Mouse (Mus musculus) liver, postnatal 0 days (tissue): ENCODE data around the gene Gm17604. TPM values are rescaled to one million over a fixed set of nuclear protein-coding genes. Genes with fewer than 3 reads are reported as not detected.

Experiments
- ATAC-seq: fragments of 200-750 bp; cut with Nextera tagmentation; 2 replicates; pipeline ENCODE4 v1.8.0; 2017; ENCODE audit warnings: mild to moderate bottlenecking, moderate library complexity
- DNase-seq: peaks from one replicate; pipeline ENCODE4 v3.0.0-alpha.2; 2016
- H3K27ac ChIP-seq: fragments of 300-500 bp; sonication (generic); 2 replicates; pipeline ENCODE4 v1.5.1; 2014; ENCODE audit warnings: antibody characterized with exemption, moderate library complexity, mild to moderate bottlenecking, low read depth
- H3K27me3 ChIP-seq: fragments of 300-500 bp; sonication (generic); 2 replicates; pipeline ENCODE4 v1.6.1; 2014; ENCODE audit warnings: low read length, control low read depth, mixed read lengths; ENCODE audit not compliant: insufficient read depth
- H3K36me3 ChIP-seq: fragments of 300-500 bp; sonication (generic); replicated peaks from 2 replicates; pipeline ENCODE4 v1.6.1; 2014; ENCODE audit warnings: mild to moderate bottlenecking, control low read depth, low read length, moderate library complexity, mixed read lengths; ENCODE audit not compliant: insufficient read depth
- H3K4me1 ChIP-seq: fragments of 300-500 bp; sonication (generic); 2 replicates; pipeline ENCODE4 v1.6.1; 2014; ENCODE audit warnings: antibody characterized with exemption, mild to moderate bottlenecking, control low read depth; ENCODE audit not compliant: insufficient read depth
- H3K4me2 ChIP-seq: fragments of 300-500 bp; sonication (generic); 2 replicates; pipeline ENCODE4 v1.6.1; 2014; ENCODE audit warnings: low read depth, mild to moderate bottlenecking, low read length, moderate library complexity, mixed read lengths
- H3K4me3 ChIP-seq: fragments of 300-500 bp; sonication (generic); 2 replicates; pipeline ENCODE4 v1.5.1; 2014; ENCODE audit warnings: low read depth, low read length
- H3K9ac ChIP-seq: fragments of 300-500 bp; sonication (generic); replicated peaks from 2 replicates; pipeline ENCODE4 v1.6.1; 2014; ENCODE audit warnings: mild to moderate bottlenecking, moderate library complexity
- H3K9me3 ChIP-seq: fragments of 300-500 bp; sonication (generic); 2 replicates; pipeline ENCODE4 v1.6.1; 2016; ENCODE audit warnings: mild to moderate bottlenecking, control low read depth, low read length, mixed read lengths
- CTCF ChIP-seq: sonication (generic); IDR thresholded peaks from 2 replicates; pipeline ENCODE4 v1.5.1; 2016; ENCODE audit warnings: antibody characterized with exemption, low read depth
- EP300 ChIP-seq: IDR thresholded peaks from 2 replicates; pipeline ENCODE4 v1.6.1; 2016; ENCODE audit warnings: antibody characterized with exemption, low read depth, mild to moderate bottlenecking
- WGBS: fragments of 180-500 bp; shearing (Covaris S2); extraction: QIAGEN DNeasy Blood & Tissue Kit; methylation state at CpG from one replicate; pipeline ENCODE4 v1.1.7; 2014; ENCODE audit not compliant: insufficient replicate concordance; 5-methylcytosine and 5-hydroxymethylcytosine counted together
- polyA plus RNA-seq: library from polyadenylated mRNA; unstranded; fragments of >200 nt; fragmentation: Nextera tagmentation; extraction: Ambion mirVana; gene quantifications from 2 replicates; pipeline ENCODE4 v1.2.1, GENCODE M21; 2015

The Gm17604 gene
- polyA plus RNA-seq, 1 experiment from 2014 or later, result not detected

GRCm38 (mm10) chrX:164965750-164966448 lies 38.7 kb downstream of the Gm17604 start:
- no peak overlapping the region for H3K4me3 ChIP-seq

More at GRCm38 (mm10) chrX:164965750-164966448, 38.7 kb downstream of the Gm17604 start:
- Histone ChIP-seq H3K36me3 (no peaks in the 10 kb centered on the region; the same call in 1 of the 2 replicates), H3K27ac (no peak overlapping the region), H3K9me3 (no peaks in the 10 kb centered on the region), H3K4me1 (no peaks in the 10 kb centered on the region), H3K4me2 (no peak overlapping the region), H3K27me3 (no peaks in the 10 kb centered on the region), H3K9ac (no peak overlapping the region)
- TF ChIP-seq EP300 (no peak), CTCF (no peak)
- WGBS, result 80% methylated on average over 3 of the region's 3 CpGs
- ATAC-seq (no peak), DNase-seq (no peak)

Other genes with a start within 250 kb of the Gm17604 start
- gene Mospd2, start 24.5 kb downstream of the Gm17604 start, polyA plus RNA-seq, result 8.9 and 9.7 TPM in 2 replicates
- gene Fancb, start 24.2 kb downstream of the Gm17604 start, polyA plus RNA-seq, result 1.2 and 1.6 TPM in 2 replicates